Mouse (Mus musculus): ENCODE measurements at regions not wholly inside any gene's neighbourhood (a gene's known extent, or its start where the extent isn't known, plus 50 kb on each side); places are given as distances from the start of the nearest gene placed in this dataset.
A peak's percentile ranks its signal among the peaks of the same experiment; 100 is the strongest.

DNA sequence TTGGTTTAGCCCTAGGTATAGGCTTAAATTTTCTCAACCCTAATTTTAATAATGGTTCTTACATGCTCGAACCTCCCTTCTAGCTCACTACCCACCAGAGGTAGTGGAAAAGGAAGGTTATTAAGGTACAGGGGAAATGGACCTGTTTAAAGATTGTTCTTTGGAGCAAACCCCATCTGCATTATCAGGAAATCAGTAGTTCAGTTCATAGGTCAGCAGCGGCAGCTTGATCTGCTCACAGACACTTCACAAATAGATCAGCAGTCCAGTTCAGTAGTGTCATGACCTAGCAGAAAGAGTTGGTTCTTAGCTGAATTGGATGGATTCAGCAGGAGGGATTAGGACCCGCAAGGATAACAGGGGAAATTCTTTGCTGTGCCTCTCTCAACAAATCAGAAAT is 324.4 kb downstream of the Zfp619 start:
- no peak overlapping the region for H3K9ac ChIP-seq
- H3K27ac ChIP-seq = no peak overlapping the region
- H3K27me3 ChIP-seq (ENCODE audit: control insufficient read depth, insufficient read depth, low read length) = no peaks in the 10 kb centered on the region
- H3K4me2 ChIP-seq (replicated peaks) = no peak overlapping the region
- H3K4me3 ChIP-seq (replicated peaks; ENCODE audit: low read length) = no peak overlapping the region
- DNase-seq (ENCODE audit: low spot score) (no peak), ATAC-seq (ENCODE audit: low FRiP score) (no peak)
- H3K4me1 ChIP-seq (replicated peaks; ENCODE audit: control insufficient read depth, insufficient read depth, low read length) = no peaks in the 10 kb centered on the region
- H3K9me3 ChIP-seq (ENCODE audit: control insufficient read depth, low read length) = no peaks in the 10 kb centered on the region
- no peaks in the 10 kb centered on the region for H3K36me3 ChIP-seq (replicated peaks; ENCODE audit: control insufficient read depth, insufficient read depth)
- WGBS = 87% methylated on average over 3 of the region's 3 CpGs

DNA sequence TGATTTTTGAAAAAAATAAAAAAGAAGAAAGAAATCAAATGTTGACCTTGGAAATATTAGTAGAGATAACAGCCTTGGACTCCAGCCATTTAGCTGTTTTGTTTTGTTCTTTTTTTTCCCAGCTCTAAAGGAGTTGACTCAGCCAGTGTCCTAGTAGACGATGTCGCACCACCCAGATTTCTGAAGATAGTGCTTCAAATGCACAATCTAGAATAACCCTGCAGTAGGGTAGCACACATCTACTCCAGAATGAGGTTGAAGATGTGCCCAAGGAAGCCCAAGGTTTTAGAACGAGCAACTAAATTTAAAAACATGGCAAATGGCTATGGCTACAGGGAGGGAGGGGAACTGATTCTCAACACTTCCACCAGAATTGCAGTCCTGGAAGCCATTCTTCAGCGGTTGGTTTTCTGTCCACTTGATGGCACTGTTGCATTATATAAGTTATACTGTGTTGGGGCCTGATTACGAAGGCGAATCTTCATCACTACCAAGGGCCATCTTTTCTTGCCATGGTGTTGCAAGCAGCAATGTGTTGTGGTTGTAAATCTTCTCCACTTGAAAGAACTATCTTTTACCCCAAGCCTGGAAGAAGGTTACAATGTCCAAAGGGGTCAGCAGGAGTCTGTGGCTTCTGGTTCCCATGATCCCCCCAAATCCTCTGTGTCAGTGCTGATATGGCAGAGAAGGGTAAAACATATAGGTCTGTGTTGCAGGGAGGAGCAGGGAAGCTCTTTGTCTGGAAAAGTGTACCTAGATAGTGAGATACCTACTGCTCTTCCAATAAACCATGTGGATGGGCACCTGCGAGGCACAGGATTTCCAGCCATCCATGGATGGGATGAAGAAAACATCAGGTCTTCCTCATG is 330.6 kb downstream of the Zfp619 start:
- H3K4me1 ChIP-seq (replicated peaks; ENCODE audit: control insufficient read depth, insufficient read depth, low read length) = no peaks in the 10 kb centered on the region
- H3K27ac ChIP-seq = no peak overlapping the region
- H3K9ac ChIP-seq = no peak overlapping the region
- no peaks in the 10 kb centered on the region for H3K27me3 ChIP-seq (ENCODE audit: control insufficient read depth, insufficient read depth, low read length)
- peak; percentile 90 for DNase-seq (ENCODE audit: low spot score)
- 49% methylated on average over 7 of the region's 7 CpGs for WGBS
- no peaks in the 10 kb centered on the region for H3K9me3 ChIP-seq (ENCODE audit: control insufficient read depth, low read length)
- H3K36me3 ChIP-seq (replicated peaks; ENCODE audit: control insufficient read depth, insufficient read depth) = no peaks in the 10 kb centered on the region
- peak; percentile 93 for ATAC-seq (ENCODE audit: low FRiP score)
- no peak overlapping the region for H3K4me3 ChIP-seq (replicated peaks; ENCODE audit: low read length)
- no peak overlapping the region for H3K4me2 ChIP-seq (replicated peaks)

DNA sequence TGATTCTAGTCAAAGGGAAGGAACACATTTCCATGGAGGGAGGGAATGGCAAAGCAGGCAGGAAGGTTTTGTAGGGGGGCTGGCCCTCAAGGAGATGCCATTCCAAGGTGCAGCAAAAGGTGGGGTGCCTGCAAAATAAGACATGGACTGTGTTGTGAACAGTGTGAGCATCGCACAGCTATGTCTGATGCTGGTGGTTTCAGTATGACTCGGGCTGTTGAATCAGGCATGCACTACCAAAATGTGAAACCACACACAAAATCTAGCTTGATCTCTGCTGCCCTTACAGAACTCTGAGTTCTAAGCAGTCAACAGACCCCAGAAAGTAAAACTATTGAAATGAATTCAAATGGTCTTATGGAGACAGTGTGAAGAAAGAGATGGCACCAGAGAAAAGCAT is 339.7 kb downstream of the Zfp619 start:
- 100% methylated on average over 2 of the region's 2 CpGs for WGBS

DNA sequence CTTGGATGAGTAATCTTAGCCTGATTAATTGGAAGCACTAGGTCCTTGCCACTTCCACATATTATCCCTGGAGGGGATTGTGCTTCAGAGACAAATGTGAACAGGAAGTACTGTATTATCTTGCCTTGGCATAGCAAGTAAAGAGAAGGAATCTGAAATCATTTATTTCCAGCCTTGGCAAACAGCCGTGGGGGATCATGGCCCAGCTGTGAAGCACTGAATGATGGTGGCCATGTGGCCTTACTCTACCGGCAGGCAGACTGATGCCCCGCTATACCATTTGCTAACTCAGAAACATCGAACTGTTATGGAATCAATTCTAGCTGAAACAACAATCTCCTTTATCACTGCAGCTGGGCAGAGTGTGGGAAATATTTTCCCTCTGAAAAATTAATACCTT is 345.3 kb downstream of the Zfp619 start:
- WGBS = 54% methylated on average over 4 of the region's 4 CpGs
- H3K4me2 ChIP-seq (replicated peaks) = no peak overlapping the region
- no peak overlapping the region for H3K9ac ChIP-seq
- H3K27me3 ChIP-seq (ENCODE audit: control insufficient read depth, insufficient read depth, low read length) = no peaks in the 10 kb centered on the region
- H3K4me3 ChIP-seq (replicated peaks; ENCODE audit: low read length) = no peak overlapping the region
- H3K9me3 ChIP-seq (ENCODE audit: control insufficient read depth, low read length) = no peaks in the 10 kb centered on the region
- no peaks in the 10 kb centered on the region for H3K36me3 ChIP-seq (replicated peaks; ENCODE audit: control insufficient read depth, insufficient read depth)
- H3K4me1 ChIP-seq (replicated peaks; ENCODE audit: control insufficient read depth, insufficient read depth, low read length) = peaks cover 11% of the 10 kb centered on the region; the same call in 1 of the 2 replicates
- no peak for DNase-seq (ENCODE audit: low spot score)
- no peak for ATAC-seq (ENCODE audit: low FRiP score)
- H3K27ac ChIP-seq = 0 out of 2 replicates have a peak overlapping the region, but pooled peaks have one; percentile 6

More for the DNA sequence above, 339.7 kb downstream of the Zfp619 start:
- DNase-seq (ENCODE audit: low spot score) (no peak), ATAC-seq (ENCODE audit: low FRiP score) (no peak)
- H3K9me3 ChIP-seq (ENCODE audit: control insufficient read depth, low read length) = no peaks in the 10 kb centered on the region
- no peak overlapping the region for H3K9ac ChIP-seq
- H3K4me2 ChIP-seq (replicated peaks) = no peak overlapping the region
- no peak overlapping the region for H3K4me3 ChIP-seq (replicated peaks; ENCODE audit: low read length)
- H3K27ac ChIP-seq = no peak overlapping the region
- H3K36me3 ChIP-seq (replicated peaks; ENCODE audit: control insufficient read depth, insufficient read depth) = no peaks in the 10 kb centered on the region
- no peaks in the 10 kb centered on the region for H3K27me3 ChIP-seq (ENCODE audit: control insufficient read depth, insufficient read depth, low read length)
- H3K4me1 ChIP-seq (replicated peaks; ENCODE audit: control insufficient read depth, insufficient read depth, low read length) = 0 out of 2 replicates have a peak, but pooled peaks cover 3% of the 10 kb centered on the region

DNA sequence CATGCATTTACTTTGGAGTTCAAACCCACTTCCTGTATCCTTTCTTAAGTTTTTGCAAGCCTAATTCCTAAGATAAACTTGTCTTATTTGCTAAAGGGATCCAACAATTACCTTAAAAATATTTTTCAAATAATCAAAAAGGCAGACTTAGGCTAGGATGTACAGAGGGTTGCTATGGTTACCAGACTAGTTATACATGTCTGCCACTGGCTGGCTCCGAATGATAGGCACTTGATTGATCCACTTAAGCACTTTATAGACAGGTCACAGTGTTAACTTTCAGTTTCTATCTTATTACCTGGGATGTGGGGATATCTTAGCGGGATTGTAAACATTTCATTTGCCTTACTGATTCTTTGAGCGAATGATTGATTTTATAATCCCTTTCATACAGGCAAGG is 346.6 kb downstream of the Zfp619 start:
- H3K9me3 ChIP-seq (ENCODE audit: control insufficient read depth, low read length) = no peaks in the 10 kb centered on the region
- no peak overlapping the region for H3K4me2 ChIP-seq (replicated peaks)
- H3K9ac ChIP-seq = no peak overlapping the region
- ATAC-seq (ENCODE audit: low FRiP score) = no peak
- no peak overlapping the region for H3K4me3 ChIP-seq (replicated peaks; ENCODE audit: low read length)
- 76% methylated on average over 3 of the region's 3 CpGs for WGBS
- no peaks in the 10 kb centered on the region for H3K36me3 ChIP-seq (replicated peaks; ENCODE audit: control insufficient read depth, insufficient read depth)
- no peak overlapping the region for H3K27ac ChIP-seq
- peak; percentile 23 for DNase-seq (ENCODE audit: low spot score)
- H3K27me3 ChIP-seq (ENCODE audit: control insufficient read depth, insufficient read depth, low read length) = no peaks in the 10 kb centered on the region
- H3K4me1 ChIP-seq (replicated peaks; ENCODE audit: control insufficient read depth, insufficient read depth, low read length) = peaks cover 11% of the 10 kb centered on the region; the same call in 1 of the 2 replicates

DNA sequence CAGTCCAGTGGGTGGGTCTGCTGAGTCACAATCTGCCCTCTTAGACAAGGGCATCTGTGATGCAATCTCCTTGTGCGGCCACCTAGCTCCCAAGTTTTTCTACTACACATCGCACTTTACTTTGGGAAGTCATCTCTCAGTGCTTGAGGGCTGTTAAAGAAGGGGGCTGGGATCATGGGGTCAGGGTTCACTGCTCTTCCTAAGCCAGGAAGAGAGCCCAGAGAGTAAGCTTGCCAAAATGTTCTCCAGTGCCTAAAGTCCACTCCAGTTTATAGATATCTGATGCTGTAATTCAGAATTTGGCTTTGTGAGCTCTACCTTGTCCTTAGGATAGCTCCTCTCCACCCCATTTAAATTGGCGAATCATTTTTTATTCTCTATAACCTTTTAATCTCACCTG is 347.2 kb downstream of the Zfp619 start:
- H3K36me3 ChIP-seq (replicated peaks; ENCODE audit: control insufficient read depth, insufficient read depth) = no peaks in the 10 kb centered on the region
- DNase-seq (ENCODE audit: low spot score) (peak; percentile 22), ATAC-seq (ENCODE audit: low FRiP score) (no peak)
- H3K9me3 ChIP-seq (ENCODE audit: control insufficient read depth, low read length) = no peaks in the 10 kb centered on the region
- H3K4me2 ChIP-seq (replicated peaks) = no peak overlapping the region
- H3K27ac ChIP-seq = no peak overlapping the region
- 94% methylated on average over 3 of the region's 3 CpGs for WGBS
- H3K27me3 ChIP-seq (ENCODE audit: control insufficient read depth, insufficient read depth, low read length) = no peaks in the 10 kb centered on the region
- no peak overlapping the region for H3K9ac ChIP-seq
- H3K4me3 ChIP-seq (replicated peaks; ENCODE audit: low read length) = no peak overlapping the region
- peaks cover 11% of the 10 kb centered on the region; the same call in 1 of the 2 replicates for H3K4me1 ChIP-seq (replicated peaks; ENCODE audit: control insufficient read depth, insufficient read depth, low read length)

DNA sequence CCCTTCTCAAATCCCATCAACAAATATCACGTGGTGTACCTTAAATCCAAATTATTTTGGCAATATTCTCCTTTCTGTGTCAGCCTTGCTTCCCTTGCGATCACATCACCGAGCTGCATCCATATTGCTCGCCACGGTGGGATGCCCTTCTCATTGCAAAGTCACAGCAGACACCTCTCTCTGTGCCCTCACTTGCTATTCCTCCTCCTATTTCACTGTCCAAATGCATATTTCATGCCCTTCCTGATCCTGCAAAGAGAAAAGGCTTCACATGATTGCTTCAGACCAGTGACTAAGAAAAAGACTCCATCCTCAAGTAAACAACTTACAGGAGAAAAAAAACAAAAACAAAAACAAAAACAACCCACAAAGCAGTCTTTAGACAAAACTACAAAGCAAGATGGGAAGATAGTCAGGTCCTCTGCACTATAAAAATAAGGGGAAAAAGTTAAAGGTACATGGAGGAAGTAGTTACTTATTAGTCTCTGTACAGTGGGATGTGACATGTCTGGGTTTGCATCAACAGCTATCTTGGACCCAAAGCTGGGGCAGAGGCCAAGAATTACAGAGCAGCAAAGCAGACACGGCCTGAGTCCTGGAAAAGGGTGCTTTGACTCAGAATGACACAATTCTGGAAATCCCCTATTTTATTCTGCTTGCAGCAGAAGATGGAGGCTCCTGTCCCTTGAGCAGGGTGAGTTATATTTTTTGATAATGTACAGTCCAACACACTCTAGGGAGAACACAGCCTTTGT is 349.3 kb downstream of the Zfp619 start:
- no peaks in the 10 kb centered on the region for H3K27me3 ChIP-seq (ENCODE audit: control insufficient read depth, insufficient read depth, low read length)
- peak; percentile 24 for DNase-seq (ENCODE audit: low spot score)
- no peaks in the 10 kb centered on the region for H3K9me3 ChIP-seq (ENCODE audit: control insufficient read depth, low read length)
- H3K4me1 ChIP-seq (replicated peaks; ENCODE audit: control insufficient read depth, insufficient read depth, low read length) = peaks cover 11% of the 10 kb centered on the region; the same call in 1 of the 2 replicates
- ATAC-seq (ENCODE audit: low FRiP score) = no peak
- H3K27ac ChIP-seq = no peak overlapping the region
- 48% methylated on average over 6 of the region's 6 CpGs for WGBS
- no peak overlapping the region for H3K4me3 ChIP-seq (replicated peaks; ENCODE audit: low read length)
- H3K36me3 ChIP-seq (replicated peaks; ENCODE audit: control insufficient read depth, insufficient read depth) = no peaks in the 10 kb centered on the region
- H3K4me2 ChIP-seq (replicated peaks) = no peak overlapping the region
- no peak overlapping the region for H3K9ac ChIP-seq

DNA sequence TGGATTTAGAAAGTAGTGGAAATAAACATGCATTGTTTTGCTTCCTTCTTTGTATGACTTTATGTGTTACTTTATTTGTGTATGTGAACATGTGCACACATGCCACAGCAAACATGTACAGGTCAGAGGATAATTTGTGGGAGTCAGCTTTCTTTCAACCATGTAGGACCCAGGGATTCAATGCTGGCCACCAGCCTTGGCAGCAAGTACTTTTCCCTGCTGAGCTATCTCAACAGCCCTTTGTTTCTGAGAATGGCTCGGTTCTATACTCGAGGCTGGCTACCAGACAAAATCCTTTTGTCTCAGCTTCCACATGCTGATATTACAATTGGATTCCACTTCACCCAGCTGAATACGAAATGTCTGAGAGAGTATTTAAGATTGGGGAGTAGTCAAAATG is 349.9 kb downstream of the Zfp619 start:
- ATAC-seq (ENCODE audit: low FRiP score) (peak; percentile 51; the same call in 1 of the 2 replicates), DNase-seq (ENCODE audit: low spot score) (peak; percentile 45)
- Histone ChIP-seq H3K36me3 (replicated peaks; ENCODE audit: control insufficient read depth, insufficient read depth) (no peaks in the 10 kb centered on the region), H3K9ac (no peak overlapping the region), H3K4me2 (replicated peaks) (no peak overlapping the region), H3K4me1 (replicated peaks; ENCODE audit: control insufficient read depth, insufficient read depth, low read length) (peaks cover 7% of the 10 kb centered on the region; the same call in 1 of the 2 replicates), H3K27me3 (ENCODE audit: control insufficient read depth, insufficient read depth, low read length) (no peaks in the 10 kb centered on the region), H3K4me3 (replicated peaks; ENCODE audit: low read length) (no peak overlapping the region), H3K9me3 (ENCODE audit: control insufficient read depth, low read length) (no peaks in the 10 kb centered on the region), H3K27ac (0 out of 2 replicates have a peak overlapping the region, but pooled peaks have one; percentile 24)
- 11% methylated on average over 3 of the region's 3 CpGs for WGBS

DNA sequence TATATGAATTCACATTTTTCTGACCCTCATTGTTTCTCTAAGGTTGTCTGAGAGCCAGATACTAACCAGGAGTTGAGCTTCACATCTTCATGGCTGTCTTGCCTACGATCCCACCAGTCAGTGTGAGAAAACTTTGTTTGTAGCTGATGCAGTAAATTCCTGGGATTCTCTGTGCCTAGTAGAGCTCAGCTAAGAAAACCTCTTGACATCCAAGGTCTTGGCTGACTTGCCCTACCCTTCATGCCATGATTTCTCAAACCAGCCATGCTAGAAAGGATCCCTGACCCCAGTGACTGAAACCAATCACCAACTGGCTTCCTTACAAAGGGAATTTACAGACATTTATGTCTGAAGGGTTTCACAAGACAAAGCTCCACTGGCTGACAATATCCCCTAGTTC is 364.5 kb downstream of the Zfp619 start:
- Histone ChIP-seq H3K4me2 (replicated peaks) (no peak overlapping the region), H3K4me1 (replicated peaks; ENCODE audit: control insufficient read depth, insufficient read depth, low read length) (no peaks in the 10 kb centered on the region), H3K27ac (no peak overlapping the region), H3K9ac (no peak overlapping the region), H3K36me3 (replicated peaks; ENCODE audit: control insufficient read depth, insufficient read depth) (no peaks in the 10 kb centered on the region), H3K27me3 (ENCODE audit: control insufficient read depth, insufficient read depth, low read length) (no peaks in the 10 kb centered on the region), H3K9me3 (ENCODE audit: control insufficient read depth, low read length) (no peaks in the 10 kb centered on the region), H3K4me3 (replicated peaks; ENCODE audit: low read length) (no peak overlapping the region)
- DNase-seq (ENCODE audit: low spot score) = no peak
- 75% methylated on average over 1 of the region's 1 CpGs for WGBS
- ATAC-seq (ENCODE audit: low FRiP score) = no peak

Data from hindbrain, embryonic 14.5 days (tissue).